Mouse (Mus musculus) midbrain, embryonic 16.5 days (tissue): Measurements from ENCODE around the gene Adgrg1. TPM values are rescaled to one million over a fixed set of nuclear protein-coding genes. Genes with fewer than 3 reads are reported as not detected.
A peak's percentile ranks its signal among the peaks of the same experiment; 100 is the strongest.

Experiments used
- ATAC-seq: fragments of 200-750 bp; cut with Nextera tagmentation; 2 replicates; pipeline ENCODE4 v1.8.0; 2017; ENCODE audit warnings: moderate TSS enrichment
- H3K27ac ChIP-seq: fragments of 300-500 bp; sonication (generic); 2 replicates; pipeline ENCODE4 v1.5.1; 2014; ENCODE audit warnings: mild to moderate bottlenecking, low read length, mixed read lengths
- H3K27me3 ChIP-seq: fragments of 300-500 bp; sonication (generic); 2 replicates; pipeline ENCODE4 v1.6.1; 2014; ENCODE audit warnings: low read depth, low read length, mixed read lengths; ENCODE audit not compliant: control insufficient read depth, insufficient read depth
- H3K36me3 ChIP-seq: fragments of 300-500 bp; sonication (generic); 2 replicates; pipeline ENCODE4 v1.6.1; 2014; ENCODE audit warnings: mild to moderate bottlenecking, low read length, moderate library complexity, mixed read lengths; ENCODE audit not compliant: control insufficient read depth, insufficient read depth
- H3K4me1 ChIP-seq: fragments of 300-500 bp; sonication (generic); 2 replicates; pipeline ENCODE4 v1.6.1; 2014; ENCODE audit warnings: mild to moderate bottlenecking, low read length, mixed read lengths; ENCODE audit not compliant: control insufficient read depth, insufficient read depth
- H3K4me2 ChIP-seq: fragments of 300-500 bp; sonication (generic); 2 replicates; pipeline ENCODE4 v1.6.1; 2014; ENCODE audit warnings: mild to moderate bottlenecking, low read length, mixed read lengths
- H3K4me3 ChIP-seq: fragments of 300-500 bp; sonication (generic); 2 replicates; pipeline ENCODE4 v1.5.1; 2014; ENCODE audit warnings: low read depth, mild to moderate bottlenecking, low read length, moderate library complexity, mixed read lengths
- H3K9ac ChIP-seq: fragments of 300-500 bp; sonication (generic); 2 replicates; pipeline ENCODE4 v1.6.1; 2014; ENCODE audit warnings: low read depth, low read length, mixed read lengths
- H3K9me3 ChIP-seq: fragments of 300-500 bp; sonication (generic); replicated peaks from 2 replicates; pipeline ENCODE4 v1.6.1; 2014; ENCODE audit warnings: mild to moderate bottlenecking, low read length, mixed read lengths; ENCODE audit not compliant: control insufficient read depth, poor library complexity, severe bottlenecking
- WGBS: fragments of 180-500 bp; shearing (Covaris S2); extraction: QIAGEN DNeasy Blood & Tissue Kit; methylation state at CpG from one replicate; pipeline ENCODE4 v1.1.7; 2014; 5-methylcytosine and 5-hydroxymethylcytosine counted together
- polyA plus RNA-seq: library from polyadenylated mRNA; unstranded; fragments of >200 nt; fragmentation: Nextera tagmentation; extraction: Ambion mirVana; gene quantifications from 2 replicates; pipeline ENCODE4 v1.2.1, GENCODE M21; 2015

Adgrg1 gene
- polyA plus RNA-seq, 1 experiment from 2014 or later: 153 TPM

DNA sequence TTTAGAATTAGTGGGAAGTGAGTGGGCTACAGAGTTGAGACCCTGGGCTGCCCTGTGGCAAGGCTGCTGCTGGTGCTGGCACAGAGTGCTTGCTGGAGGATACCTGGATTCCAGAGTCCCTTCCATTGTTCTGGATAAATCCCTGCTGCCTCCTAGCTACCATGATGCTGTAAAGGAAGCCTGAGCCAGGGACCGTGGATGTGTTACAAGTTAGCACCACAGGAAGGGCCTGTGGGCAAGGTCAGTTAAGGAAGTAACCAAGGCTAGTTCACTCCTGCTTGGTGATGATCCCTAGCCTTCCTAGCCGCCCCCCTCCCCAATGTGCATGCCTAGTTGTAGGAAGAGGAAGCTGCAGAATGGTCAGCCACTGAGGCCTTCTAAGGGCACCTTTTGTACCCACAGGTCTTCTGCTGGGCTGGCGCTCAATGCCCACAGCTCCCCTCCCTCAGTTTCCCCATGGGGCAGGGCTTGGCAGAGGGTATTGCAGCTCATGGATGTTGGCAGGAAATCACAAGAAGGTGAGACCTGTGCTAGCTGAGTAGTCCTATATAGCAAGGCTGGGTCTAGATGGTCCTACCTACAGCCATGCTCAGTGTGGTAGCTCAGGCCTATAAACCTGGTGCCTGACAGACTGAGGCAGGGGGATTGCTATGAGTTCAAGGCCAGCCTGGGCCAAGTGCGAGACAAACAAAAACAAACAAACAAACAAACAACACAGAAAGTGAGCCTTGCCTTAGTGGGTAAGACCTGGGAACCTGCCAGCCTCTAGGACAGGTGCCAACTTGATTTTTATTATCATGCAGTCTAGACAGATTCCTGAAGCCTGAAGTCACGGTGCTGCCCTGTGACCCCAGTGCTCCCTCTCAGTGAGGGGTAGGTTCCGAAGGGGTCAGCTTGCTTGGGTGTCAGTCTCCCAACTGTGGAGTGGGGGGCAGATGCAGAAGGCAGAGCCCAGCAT is 22.6 kb downstream of the Adgrg1 start:
- H3K9me3 ChIP-seq: no peaks in the 10 kb centered on the region
- 42% methylated on average over 6 of the region's 6 CpGs for WGBS
- ATAC-seq: peak; percentile 4; the same call in 1 of the 2 replicates
- H3K4me2 ChIP-seq: peak overlapping the region; percentile 73
- H3K9ac ChIP-seq: peak overlapping the region; percentile 83
- peaks cover 69% of the 10 kb centered on the region for H3K4me1 ChIP-seq
- H3K27me3 ChIP-seq: no peaks in the 10 kb centered on the region
- peak overlapping the region; percentile 95 for H3K27ac ChIP-seq
- no peaks in the 10 kb centered on the region for H3K36me3 ChIP-seq
- peak overlapping the region; percentile 41 for H3K4me3 ChIP-seq

DNA sequence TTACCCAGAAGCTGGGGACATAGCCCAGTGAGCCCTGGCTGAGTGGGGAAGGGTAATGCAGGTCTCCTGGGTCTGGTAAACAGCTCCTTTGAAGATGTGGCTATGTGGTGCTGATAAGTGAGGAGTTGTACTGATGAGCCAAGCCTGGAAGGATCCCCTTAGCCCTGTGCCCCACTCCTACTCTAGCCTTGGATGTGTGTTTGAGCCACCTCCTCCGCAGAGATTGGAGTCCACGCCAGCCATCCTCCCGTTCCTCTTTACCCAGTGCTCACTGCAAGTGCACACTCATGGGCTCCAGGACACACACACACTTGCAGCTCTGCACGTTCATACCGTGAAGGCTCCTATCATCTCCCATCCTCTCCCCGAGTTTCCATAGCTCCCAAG is 23.3 kb downstream of the Adgrg1 start:
- 31% methylated on average over 6 of the region's 6 CpGs for WGBS
- no peak for ATAC-seq
- H3K4me1 ChIP-seq: peaks cover 62% of the 10 kb centered on the region

DNA sequence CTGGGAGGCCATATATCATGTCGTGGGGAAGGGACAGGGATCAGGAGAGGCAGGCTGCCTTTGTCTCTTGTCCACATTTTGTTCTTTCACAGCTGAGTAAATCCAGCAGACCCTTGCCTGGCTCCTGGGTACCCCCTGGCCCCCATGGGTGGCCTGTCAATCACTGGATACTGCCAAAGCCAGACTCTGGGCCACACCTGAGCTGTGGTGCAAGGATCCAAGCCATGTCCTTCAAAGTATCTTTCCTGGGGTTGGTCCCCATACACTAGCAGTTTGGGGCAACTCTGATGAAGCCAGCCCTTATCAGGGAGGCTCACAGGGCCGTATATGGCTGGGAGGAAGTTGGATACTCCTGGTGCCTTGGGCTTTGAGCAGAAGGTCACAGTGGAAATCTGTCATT is 23.9 kb downstream of the Adgrg1 start:
- H3K9ac ChIP-seq: peak overlapping the region; percentile 83
- ATAC-seq: no peak
- WGBS: 29% methylated on average over 2 of the region's 2 CpGs
- H3K36me3 ChIP-seq: peaks cover 4% of the 10 kb centered on the region
- H3K27me3 ChIP-seq: no peaks in the 10 kb centered on the region
- peaks cover 57% of the 10 kb centered on the region for H3K4me1 ChIP-seq
- peak overlapping the region; percentile 41 for H3K4me3 ChIP-seq
- no peaks in the 10 kb centered on the region for H3K9me3 ChIP-seq
- peak overlapping the region; percentile 73 for H3K4me2 ChIP-seq
- peak overlapping the region; percentile 95 for H3K27ac ChIP-seq

More for the DNA sequence above, 23.3 kb downstream of the Adgrg1 start:
- Histone ChIP-seq H3K36me3 (no peaks in the 10 kb centered on the region), H3K9ac (peak overlapping the region; percentile 83), H3K4me3 (peak overlapping the region; percentile 41), H3K27ac (peak overlapping the region; percentile 95), H3K9me3 (no peaks in the 10 kb centered on the region), H3K4me2 (peak overlapping the region; percentile 73), H3K27me3 (no peaks in the 10 kb centered on the region)

DNA sequence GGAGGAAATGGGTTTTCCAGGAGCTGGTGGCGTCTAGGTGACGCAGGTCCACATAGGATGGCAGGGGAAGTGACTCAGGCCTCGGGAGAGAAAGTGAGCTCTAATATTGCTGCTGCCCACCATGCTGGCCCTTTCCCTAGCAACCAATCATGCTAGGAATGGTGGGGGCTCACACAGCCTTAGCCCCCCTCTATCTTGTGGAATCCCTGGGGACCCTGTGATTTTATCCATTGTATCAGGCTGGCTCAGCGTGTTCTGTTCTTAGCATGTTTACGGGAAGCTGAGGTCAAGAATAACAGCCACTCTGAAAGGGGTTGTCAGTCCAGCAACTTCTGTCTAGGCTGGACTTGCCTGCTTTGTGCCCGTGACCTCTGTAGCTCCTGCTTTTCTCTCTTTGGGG is 24.5 kb downstream of the Adgrg1 start:
- peaks cover 51% of the 10 kb centered on the region for H3K4me1 ChIP-seq
- no peaks in the 10 kb centered on the region for H3K9me3 ChIP-seq
- peak overlapping the region; percentile 41 for H3K4me3 ChIP-seq
- peak overlapping the region; percentile 83 for H3K9ac ChIP-seq
- peaks cover 10% of the 10 kb centered on the region for H3K36me3 ChIP-seq
- no peak for ATAC-seq
- WGBS: 28% methylated on average over 6 of the region's 6 CpGs
- peak overlapping the region; percentile 95 for H3K27ac ChIP-seq
- H3K4me2 ChIP-seq: peak overlapping the region; percentile 73
- no peaks in the 10 kb centered on the region for H3K27me3 ChIP-seq

DNA sequence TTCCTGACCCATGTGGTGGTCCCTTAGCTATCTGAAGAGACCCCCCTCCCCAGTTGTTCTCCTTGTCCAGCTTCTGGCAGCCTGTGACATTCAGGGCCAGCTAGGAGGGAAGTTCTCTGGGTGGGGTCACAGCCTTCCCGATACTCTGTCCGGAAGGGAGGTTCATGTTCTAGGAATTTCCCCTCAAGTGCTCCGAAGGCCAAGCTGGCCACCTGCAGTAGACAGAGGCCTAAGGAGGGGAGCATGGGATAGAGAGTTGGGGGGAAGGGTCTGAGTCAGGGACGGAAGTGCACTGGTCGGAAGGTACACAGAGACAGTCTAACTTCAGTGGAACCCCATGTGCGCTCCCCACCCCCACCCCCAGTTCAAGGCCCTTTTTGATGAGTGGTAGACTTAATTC is 25.4 kb downstream of the Adgrg1 start:
- Histone ChIP-seq H3K27ac (peak overlapping the region; percentile 95), H3K4me1 (peaks cover 49% of the 10 kb centered on the region), H3K4me2 (peak overlapping the region; percentile 73), H3K4me3 (peak overlapping the region; percentile 19), H3K9ac (peak overlapping the region; percentile 83; the same call in 1 of the 2 replicates), H3K36me3 (peaks cover 10% of the 10 kb centered on the region), H3K9me3 (no peaks in the 10 kb centered on the region), H3K27me3 (no peaks in the 10 kb centered on the region)
- 25% methylated on average over 6 of the region's 6 CpGs for WGBS
- ATAC-seq: no peak

DNA sequence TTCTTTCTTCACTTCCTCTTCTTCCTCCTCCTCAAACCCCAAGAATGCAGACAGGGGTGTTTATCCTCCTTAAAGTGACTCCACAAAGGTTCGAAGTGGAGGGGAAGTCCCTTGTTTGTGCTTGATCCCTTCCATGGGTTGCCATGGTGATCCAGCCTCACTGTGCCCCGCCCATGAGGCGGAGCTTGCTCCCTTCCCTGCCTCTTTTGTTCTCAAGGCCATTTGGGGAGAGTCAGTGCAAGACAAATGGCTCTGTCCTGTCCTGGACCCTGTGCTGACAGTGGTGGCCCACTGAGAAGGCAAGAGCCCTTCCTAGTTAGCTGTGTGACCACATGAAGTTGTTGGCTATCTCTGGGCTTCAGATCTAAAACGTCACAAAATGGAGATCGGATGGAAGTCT is 26.1 kb downstream of the Adgrg1 start:
- WGBS: 7% methylated on average over 5 of the region's 5 CpGs
- H3K36me3 ChIP-seq: peaks cover 17% of the 10 kb centered on the region
- H3K27me3 ChIP-seq: no peaks in the 10 kb centered on the region
- peak overlapping the region; percentile 95 for H3K27ac ChIP-seq
- H3K4me1 ChIP-seq: peaks cover 49% of the 10 kb centered on the region
- ATAC-seq: peak; percentile 18; the same call in 1 of the 2 replicates
- no peaks in the 10 kb centered on the region for H3K9me3 ChIP-seq
- peak overlapping the region; percentile 16 for H3K4me3 ChIP-seq
- peak overlapping the region; percentile 73 for H3K4me2 ChIP-seq
- peak overlapping the region; percentile 35; the same call in 1 of the 2 replicates for H3K9ac ChIP-seq

DNA sequence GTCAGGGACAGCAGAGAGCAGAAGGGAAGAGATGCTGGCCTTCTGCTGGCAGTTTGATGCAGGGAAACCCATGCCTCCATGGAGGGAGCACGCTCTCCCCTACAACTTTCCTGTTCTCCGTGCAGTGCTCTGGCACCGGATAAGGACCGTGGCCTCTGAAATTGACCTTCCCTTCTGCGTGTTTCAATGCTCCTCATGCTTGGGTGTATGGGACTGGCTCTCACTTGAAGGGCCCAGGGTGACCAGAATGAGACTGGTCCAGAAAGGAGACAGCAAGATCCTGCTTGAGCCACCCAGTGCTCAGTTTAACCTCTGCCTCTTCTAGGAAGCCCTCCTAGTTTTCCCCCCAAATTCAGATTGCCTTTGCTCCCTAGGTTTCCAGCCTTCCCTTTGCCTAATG is 26.6 kb downstream of the Adgrg1 start:
- ATAC-seq: peak; percentile 11; the same call in 1 of the 2 replicates
- Histone ChIP-seq H3K4me2 (peak overlapping the region; percentile 73), H3K4me1 (peaks cover 49% of the 10 kb centered on the region), H3K9ac (peak overlapping the region; percentile 35; the same call in 1 of the 2 replicates), H3K9me3 (no peaks in the 10 kb centered on the region), H3K4me3 (peak overlapping the region; percentile 16), H3K27ac (peak overlapping the region; percentile 95), H3K36me3 (peaks cover 22% of the 10 kb centered on the region), H3K27me3 (no peaks in the 10 kb centered on the region)
- 51% methylated on average over 5 of the region's 5 CpGs for WGBS

DNA sequence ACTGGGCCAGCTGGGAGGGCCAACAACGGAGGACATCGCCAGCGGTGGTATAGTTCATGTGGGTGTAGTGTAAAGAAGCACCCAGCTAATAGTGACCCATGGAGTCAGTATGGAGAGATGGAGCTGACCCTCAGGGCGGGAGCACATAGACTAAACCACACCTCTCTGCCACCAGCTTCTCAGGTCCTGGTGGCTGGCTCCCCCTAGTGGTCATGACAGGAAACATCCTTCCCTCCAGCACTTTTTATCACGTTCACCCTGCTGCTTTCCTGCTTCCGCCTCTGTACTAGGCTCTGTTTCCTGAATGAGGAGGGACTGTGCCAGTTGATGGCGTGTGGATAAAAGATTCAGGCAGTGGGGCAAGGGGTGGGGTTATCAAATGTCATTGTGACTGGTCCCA is 27.1 kb downstream of the Adgrg1 start:
- peak; percentile 43; the same call in 1 of the 2 replicates for ATAC-seq
- Histone ChIP-seq H3K27me3 (no peaks in the 10 kb centered on the region), H3K4me3 (no peak overlapping the region), H3K9ac (no peak overlapping the region), H3K9me3 (no peaks in the 10 kb centered on the region), H3K4me1 (peaks cover 49% of the 10 kb centered on the region), H3K27ac (peak overlapping the region; percentile 95), H3K4me2 (peak overlapping the region; percentile 73), H3K36me3 (peaks cover 22% of the 10 kb centered on the region)
- 5% methylated on average over 7 of the region's 7 CpGs for WGBS

DNA sequence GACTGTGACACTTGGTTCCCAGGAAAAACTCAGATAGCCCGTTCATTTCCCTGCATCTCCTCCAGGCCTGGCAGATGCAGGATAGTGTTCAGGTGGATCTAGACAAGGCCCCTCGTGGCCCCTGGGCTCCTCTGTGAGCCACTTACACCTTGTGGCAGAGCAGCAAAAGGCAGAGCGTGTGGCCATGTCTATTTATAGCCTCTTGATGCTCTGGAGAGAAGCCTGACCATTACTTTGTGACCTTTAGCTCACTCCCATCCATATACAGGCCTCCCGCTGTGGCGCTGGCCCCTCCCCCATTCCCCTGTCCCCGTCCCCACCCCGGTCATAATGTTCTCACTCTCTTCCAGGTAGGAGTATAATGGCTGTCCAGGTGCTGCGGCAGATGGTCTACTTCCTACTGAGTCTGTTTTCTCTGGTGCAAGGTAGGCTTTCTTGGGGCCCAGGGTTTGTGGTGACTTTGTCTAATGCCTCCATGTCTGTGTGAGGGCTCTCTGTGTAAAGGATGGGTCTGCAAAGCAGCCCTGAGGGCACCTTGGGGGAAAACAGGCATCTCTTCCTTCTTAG is 27.6 kb downstream of the Adgrg1 start:
- H3K27me3 ChIP-seq: no peaks in the 10 kb centered on the region
- H3K9ac ChIP-seq: no peak overlapping the region
- no peak for ATAC-seq
- H3K36me3 ChIP-seq: peaks cover 26% of the 10 kb centered on the region
- no peaks in the 10 kb centered on the region for H3K9me3 ChIP-seq
- peaks cover 47% of the 10 kb centered on the region for H3K4me1 ChIP-seq
- WGBS: 73% methylated on average over 8 of the region's 8 CpGs
- no peak overlapping the region for H3K4me3 ChIP-seq
- H3K27ac ChIP-seq: no peak overlapping the region
- H3K4me2 ChIP-seq: no peak overlapping the region
